Mouse (Mus musculus): ENCODE measurements at regions not wholly inside any gene's neighbourhood (a gene's known extent, or its start where the extent isn't known, plus 50 kb on each side); places are given as distances from the start of the nearest gene placed in this dataset.

GRCm38 (mm10) chr12:42914374-42914773 lies 1295.8 kb downstream of the Dnajb9 start:
- H3K36me3 ChIP-seq (ENCODE audit: insufficient read depth), result no peaks in the 10 kb centered on the region
- H3K27me3 ChIP-seq (ENCODE audit: insufficient read depth, low read length), result no peaks in the 10 kb centered on the region
- TF ChIP-seq CTCF (IDR thresholded peaks at IDR 0.05; ENCODE audit: low read depth), result no peak
- no peak overlapping the region for H3K4me3 ChIP-seq (ENCODE audit: low read depth, low read length)
- H3K4me2 ChIP-seq, result no peak overlapping the region
- WGBS, result 72% methylated on average over 2 of the region's 2 CpGs
- H3K9ac ChIP-seq, result no peak overlapping the region
- ATAC-seq (ENCODE audit: insufficient read depth) (no peak), DNase-seq (no peak)
- H3K9me3 ChIP-seq (ENCODE audit: low read depth, low read length), result no peaks in the 10 kb centered on the region
- no peak overlapping the region for H3K27ac ChIP-seq (ENCODE audit: low read depth)
- no peaks in the 10 kb centered on the region for H3K4me1 ChIP-seq (ENCODE audit: insufficient read depth)

All from lung, embryonic 14.5 days (tissue).